Mouse (Mus musculus) cerebellum, adult (tissue): ENCODE results near the gene Gng2.
"Not testable (repeated sequence)": the region's sequence is repeated elsewhere in the genome, so short reads cannot be mapped to it uniquely, and the experiment has no call there.

Source experiments
- ATAC-seq: cut with Nextera tagmentation; 2 replicates; pipeline ENCODE4 v1.9.2; 2017; ENCODE audit warnings: mild to moderate bottlenecking, moderate library complexity, mixed read lengths; ENCODE audit not compliant: insufficient number of reproducible peaks, low FRiP score, low TSS enrichment

Gng2 gene

DNA sequence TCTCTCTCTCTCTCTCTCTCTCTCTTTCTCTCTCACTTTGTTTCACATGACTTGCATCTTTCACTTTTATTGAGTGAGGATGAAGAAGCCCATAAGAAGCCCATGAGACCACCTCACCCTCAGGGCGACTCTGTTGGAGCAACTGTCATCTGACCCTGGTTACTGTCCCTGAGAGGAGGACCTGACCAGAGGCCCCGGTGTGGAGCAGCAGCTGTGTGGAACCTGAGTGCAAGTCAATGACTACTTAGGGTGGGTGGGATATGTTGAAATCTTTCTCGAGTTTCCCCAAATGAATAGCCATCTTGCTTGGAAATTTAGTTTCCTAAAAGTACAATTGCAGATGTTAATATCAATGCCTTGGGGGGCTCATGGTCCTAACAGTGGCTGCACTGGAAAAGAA lies 34.7 kb downstream of the Gng2 start:
- no peak for ATAC-seq

DNA sequence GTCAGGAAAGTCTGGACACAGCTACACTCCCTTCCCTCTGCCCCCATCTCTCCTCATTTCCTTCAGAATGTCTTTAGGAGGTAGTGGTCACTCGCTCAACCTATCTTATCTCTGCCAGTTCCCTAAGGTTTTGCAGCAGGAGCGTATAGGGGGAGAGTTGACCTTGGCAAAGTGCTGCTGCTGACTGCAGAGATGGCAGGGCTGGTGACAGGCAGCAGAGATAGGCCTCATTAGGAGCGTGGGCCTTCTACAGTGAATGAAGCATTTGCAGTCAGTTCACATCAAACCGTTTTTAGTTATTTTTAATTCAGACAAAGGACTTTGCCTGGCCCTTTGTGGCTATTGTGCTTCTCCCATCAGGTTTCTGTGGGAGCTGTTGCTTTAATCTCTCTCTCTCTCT lies 35.1 kb downstream of the Gng2 start:
- ATAC-seq, result no peak

DNA sequence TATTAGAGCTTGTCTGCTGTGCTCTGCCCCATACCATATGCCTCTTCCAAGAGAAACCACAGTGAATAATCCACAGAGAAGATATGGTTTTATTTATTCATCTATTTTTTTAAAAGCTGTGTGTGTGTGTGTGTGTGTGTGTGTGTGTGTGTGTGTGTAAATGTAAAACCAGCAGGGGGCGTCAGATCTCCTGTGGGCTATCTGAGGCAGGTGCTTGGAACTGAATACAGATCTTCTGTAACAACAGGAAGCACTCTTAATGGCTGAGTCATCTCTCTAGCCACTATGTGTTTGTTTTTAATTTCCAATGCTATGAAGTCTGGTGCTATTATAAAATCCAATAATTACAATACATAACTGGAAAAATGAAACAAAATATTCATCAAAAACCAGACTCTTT lies 37.4 kb downstream of the Gng2 start:
- ATAC-seq, result no peak

DNA sequence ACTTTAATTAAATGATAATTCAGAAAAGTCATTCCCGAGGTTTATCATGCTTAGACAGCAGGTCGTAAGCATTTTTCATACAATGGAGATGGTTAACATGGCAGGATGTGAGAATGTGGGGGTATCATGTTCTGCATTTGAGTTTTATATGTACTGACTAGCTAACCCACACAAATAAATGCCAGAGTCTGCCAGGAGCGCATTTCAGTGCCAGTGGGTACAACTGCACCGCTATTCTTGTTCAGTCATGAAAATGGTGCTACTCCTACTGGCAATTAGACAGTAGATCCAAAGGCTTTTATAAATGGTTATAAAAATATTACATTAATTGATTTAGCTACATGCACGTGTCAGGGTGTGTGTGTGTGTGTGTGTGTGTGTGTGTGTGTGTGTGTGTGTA lies 38.9 kb downstream of the Gng2 start:
- no peak for ATAC-seq

DNA sequence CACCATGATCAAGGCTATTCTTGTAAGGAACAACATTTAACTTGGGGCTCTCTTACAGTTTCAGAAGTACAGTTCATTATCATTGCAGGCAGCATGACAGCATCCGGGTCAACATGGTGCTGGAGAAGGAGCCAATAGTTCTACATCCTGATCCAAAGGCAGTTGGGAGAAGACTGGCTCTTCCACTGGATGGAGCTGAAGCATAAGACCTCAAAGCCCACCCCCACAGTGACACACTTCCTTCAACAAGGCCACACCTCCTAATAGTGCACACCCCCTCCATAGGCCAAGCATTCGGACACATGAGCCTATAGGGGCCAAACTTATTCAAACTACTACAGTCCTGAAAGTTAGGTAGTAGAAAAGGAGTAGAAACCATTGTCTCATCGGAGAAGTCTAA lies 42.3 kb downstream of the Gng2 start:
- ATAC-seq, result no peak

DNA sequence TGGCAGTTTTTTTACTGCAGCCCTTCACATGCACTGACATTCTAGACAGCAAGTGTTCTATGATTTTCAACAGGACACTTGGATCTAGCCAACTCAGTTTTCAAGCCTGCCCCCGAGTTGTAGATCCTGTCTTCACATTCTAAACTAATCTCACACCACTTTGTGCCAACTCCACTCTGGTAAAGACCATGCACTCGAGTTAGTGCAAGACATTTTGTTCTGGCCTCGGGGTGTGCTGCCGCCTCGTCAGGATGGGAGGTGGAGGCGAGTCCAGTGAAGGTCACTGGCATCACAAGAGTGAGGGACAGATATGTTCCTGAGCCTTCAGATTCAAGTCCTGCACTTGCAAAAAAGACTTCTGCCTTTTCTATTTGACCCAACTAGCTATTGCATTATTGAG lies 44.1 kb downstream of the Gng2 start:
- no peak for ATAC-seq

DNA sequence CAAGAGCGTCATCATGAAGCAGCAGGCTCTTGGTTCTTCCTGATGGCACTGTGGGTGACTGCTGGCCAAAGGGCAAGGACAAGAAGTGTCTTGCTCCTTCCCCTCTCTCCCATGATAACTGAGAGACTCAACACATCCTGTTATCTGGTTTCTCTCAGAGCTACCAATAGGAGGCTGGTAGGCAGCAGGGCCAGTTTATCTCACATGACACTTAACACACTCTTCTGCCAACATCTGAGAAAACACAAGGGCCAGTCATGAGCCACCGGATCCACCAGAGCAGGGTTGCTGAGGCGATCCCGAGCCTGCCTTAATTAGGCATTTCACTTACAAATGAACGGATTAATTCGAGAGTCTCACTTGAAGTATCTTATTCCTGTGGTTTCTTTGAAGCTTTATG lies 49.5 kb downstream of the Gng2 start:
- no peak for ATAC-seq

DNA sequence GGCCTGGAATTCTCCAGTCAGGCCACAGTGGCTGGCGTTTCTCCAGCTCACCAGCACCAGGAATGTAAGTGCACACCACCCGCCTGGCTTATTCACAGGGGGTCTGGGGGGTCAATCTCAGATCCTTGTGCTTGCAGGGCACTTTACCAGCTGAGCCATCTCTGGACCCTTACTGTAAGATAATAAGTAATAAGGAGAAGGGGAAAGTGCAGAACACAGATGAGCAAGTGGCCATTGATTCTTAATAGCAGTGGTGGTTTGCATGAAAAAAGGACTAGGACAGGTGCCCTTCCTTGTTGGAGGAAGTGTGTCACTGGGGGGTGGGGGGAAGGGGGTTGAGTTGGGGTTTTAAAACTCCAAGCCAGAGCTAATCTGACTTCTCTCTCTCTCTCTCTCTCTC lies 50.3 kb downstream of the Gng2 start:
- ATAC-seq, result no peak; the same call in 1 of the 2 replicates

DNA sequence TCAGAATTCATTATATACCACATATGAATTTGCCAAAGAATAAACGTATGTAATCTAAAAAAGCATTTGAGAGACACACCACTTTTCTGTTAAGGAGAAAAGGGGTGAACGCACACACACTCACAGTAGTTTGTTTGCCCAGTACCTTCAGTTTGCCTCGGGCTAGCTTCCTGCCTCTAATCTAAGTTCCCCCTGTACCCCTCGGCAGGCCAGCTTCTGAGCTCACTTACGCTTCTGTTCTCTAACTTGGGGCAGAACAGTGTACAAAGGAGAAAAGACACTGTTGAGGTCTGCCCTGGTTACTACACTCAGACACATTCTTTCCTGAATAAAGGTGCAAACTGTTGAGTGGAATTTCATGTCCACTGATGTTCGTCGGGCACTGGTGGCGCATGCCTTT lies 51.1 kb downstream of the Gng2 start:
- no peak for ATAC-seq

DNA sequence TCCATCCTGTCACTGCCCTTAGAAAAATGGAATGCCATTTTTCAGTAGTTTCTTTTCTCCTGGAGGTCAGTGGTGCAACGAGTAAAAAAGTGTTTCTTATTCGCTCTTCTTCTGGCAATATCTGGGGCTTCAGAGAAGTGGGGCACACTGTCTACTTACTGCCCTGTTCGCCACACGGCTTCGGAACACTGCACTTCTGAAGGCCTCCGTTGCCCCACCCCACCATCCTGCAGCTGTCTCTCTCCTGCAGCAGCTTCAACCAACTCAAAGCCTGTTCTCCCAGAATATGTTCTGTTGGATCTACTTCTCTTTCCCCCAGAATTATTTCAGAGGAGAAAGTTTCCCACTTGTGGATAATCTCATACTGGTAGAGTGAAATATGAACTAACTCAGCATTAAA lies 52.3 kb downstream of the Gng2 start:
- no peak for ATAC-seq

DNA sequence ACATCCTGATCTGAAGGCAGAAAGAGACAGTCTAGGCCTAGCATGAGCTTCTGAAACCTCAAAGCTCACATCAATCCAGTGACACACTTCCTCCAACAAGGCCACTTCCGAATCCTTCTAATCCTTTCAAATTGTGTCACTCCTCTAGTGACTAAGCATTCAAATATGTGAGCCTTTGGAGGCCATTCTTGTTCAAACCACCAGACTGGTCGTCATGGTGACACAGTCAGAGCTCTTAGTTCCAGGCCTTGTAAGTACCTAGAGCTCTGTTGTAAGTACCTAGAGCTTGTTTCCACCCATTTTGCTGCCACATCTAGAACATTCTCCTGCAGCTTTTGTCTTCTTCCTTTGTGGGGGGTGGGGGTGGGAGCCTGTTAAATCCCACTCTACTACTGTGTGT lies 53.3 kb downstream of the Gng2 start:
- no peak for ATAC-seq

DNA sequence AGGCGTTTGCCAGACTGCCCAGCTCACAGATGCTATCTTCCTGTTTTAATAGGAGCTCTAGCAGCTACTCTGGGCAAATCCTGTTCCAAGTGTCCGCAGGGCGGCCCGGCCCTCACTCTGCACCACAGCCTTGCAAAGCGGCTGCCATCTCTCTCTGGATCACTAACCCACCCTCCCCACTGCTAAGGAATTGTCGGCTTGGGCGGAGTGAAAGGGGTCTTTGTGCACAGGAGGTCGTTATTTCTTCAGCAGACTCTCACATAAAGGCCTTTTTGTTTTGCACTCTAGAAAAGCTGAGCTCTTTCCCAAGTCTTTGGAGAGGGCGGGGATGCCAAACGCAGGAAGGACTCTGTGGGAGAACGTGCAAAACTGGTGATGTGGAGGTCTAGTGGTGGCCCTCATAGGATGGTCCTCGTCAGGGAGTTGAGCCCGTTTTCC lies 57.2 kb downstream of the Gng2 start:
- ATAC-seq, result no peak

DNA sequence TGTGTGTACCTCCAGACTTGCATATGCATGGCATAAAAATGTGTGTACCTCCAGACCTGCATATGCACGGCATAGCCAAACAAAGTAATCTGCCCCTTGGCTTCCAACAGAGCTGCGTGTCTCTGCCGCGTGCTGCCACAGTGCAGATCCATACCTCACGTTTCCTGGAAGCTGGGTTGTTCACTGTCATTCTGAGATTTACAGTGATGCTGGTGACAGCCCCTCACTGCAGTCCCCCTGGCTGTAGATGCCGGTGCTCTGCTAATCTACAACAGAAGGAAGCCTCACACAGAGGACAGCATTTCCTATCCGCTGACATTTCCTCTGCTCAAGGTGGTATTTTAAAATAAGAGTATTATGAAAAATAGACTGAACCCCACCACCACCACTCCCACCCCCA lies 57.6 kb downstream of the Gng2 start:
- no peak for ATAC-seq

DNA sequence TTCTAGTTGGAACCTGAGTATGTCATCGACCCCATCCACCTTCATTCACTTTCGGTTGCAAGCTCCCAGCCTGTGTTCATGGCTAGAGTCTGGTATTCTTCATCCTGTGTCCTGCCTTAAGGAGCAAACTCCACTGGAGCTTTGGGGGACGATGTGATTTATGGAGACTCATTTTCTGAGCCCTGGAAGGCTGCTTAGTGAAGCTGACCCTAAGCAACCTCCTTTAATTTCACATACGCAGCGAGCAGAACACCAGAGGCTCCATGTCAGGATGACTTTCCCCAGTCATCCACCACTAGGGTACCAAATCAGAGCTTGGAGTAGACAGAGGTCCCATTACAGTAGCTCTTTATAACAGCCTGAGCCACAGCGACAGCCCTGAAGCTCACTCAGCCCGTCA lies 59.9 kb downstream of the Gng2 start:
- no peak for ATAC-seq

DNA sequence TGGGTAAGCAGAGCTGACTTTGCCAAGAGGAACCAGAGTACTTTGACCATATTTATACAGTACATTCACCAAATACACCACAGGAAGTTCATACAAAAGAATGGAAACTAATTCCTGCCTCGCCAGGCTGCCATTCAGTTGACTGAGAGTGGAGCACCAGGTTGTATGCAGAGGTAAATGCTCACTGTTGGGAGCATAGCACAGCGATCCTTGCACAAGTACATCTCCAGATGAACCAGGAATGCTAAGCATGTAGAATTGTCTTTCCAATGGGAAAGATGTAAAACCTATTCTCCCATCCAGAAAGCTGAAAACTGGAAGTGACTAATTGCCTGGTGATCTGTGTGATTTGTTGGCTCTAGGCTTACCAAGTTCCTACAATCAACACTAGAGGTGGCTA lies 61.1 kb downstream of the Gng2 start:
- ATAC-seq, result no peak

DNA sequence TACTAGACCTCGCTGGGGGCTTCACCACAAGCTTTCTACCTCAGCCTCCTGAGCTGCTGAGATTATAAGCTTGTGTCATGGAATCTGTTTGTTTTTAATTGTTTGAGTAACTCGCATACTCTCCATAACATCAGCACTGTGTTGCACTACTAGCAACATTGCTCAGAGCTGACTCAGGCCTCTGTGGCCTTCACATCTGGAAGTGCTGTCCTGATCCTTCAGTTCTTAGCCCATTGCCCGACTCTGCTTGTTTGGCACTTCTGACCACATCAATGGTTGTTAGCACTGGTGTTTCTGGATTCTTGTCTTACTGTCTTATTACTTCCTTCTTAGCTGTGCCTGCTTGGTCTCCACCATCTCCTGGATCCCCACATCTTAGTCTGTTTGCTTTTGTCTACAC lies 64.5 kb downstream of the Gng2 start:
- ATAC-seq, result no peak

DNA sequence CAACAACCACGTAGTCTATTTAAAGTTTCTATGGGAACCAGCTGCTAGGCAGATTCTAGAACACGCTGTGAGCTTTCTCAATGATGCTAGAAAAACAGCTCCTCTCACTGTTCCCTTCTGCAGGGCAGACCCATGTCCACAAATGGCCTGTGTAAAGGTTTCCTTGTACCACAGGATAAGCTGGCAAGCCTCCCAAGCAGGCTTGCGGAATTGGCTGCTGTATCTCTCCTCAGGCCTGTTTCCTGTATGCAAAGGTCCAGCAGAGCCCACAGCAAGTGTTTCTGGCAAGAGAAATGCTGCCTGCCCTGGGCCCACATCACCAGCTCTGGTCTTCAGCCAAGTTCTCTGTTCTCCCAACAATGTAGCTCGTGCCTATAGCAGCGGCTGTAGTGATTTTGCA lies 71.8 kb downstream of the Gng2 start:
- ATAC-seq, result peak; percentile 90

DNA sequence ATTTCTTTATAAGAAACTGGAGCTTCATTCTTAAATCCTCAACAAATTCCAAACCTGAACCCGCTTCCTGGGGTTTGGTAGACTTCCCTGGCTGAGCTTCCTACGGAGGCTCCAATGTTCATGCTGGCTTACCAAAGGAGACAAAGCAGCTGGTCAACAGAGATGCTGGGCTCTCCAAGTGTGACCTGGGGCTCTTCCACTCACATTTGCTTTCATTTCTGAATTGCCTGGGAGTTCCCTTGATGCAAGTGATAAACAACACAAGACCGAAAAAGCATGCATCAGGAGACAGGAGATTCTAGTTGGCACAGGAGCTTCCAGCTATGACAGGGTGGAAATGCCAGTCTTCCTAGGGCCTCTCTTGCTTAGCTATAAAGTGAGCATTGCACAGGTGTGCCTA lies 72.6 kb downstream of the Gng2 start:
- ATAC-seq, result peak; percentile 38

DNA sequence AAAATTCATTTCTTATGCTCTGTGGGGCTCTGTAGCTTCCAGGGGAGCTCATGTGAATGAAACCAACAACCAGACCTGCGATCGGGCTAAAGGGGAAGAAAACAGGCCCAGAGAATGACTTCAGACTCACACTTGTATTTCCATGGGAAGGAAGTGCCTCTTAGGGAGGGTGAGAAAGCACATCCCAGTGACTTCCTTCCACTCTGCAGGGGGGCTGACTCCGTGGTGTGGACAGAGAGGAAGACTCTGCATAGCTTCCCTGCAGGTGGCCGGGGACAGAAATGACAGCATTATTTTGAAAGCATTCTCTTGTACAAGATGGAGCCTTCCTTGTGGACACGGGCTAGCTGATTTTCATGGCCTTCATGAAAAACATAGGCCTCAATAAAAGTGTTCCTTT lies 73.4 kb downstream of the Gng2 start:
- ATAC-seq, result no peak

DNA sequence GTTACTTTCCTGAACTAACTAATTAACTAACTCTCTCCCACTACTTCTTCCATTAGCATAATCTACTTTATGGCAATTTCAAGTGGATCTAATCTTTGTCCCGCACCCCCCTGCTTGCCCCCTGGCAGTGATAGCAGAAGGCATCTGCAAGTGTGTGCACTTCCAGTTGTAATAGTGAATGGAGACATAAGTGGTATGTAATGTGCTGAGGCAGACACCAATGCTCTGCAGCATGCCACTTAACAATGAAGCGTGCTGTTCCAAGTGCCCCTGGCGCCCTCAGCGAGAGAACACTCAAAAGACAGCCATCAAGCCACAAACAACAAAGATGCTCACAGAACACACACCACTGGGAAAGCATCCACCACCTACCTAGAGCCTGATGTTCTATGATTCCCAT lies 76.9 kb downstream of the Gng2 start:
- ATAC-seq, result no peak

DNA sequence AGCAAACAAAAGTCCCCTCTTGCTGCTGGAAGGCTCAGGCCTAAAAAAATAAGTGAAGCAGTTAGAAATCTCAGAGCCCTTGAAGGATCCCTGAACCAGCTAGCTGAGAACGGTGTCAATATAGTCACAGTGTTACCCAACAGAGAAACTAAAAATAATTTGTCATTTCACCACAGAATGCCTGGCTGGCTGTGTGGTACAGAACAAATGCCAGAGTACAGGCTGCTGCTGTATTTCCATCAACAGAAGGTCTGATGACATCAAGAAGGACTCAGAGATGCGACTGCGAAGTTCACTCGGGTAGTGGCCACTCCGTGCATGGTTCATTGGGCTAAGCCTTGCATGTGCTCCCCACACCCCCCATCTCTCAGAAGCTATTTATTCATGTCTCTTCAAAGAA lies 89.9 kb downstream of the Gng2 start:
- no peak for ATAC-seq

DNA sequence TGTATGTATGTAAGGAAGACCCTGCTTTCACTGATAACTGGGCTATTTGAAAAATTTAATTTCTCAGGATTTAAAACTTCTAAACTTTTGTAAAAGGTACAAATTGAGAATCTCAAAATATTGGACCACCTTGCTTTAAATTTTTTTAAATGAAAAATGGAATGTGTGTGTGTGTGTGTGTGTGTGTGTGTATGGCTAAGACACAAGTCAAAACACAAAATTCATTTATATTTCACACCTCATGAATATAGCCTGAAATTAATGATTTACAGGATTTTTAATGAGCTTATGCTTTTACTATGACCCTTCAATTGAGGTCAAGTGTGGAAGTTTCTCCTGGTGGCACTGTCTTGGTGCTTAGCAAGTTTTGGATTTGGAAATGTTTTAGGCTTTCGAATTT lies 93.0 kb downstream of the Gng2 start:
- not testable (repeated sequence) for ATAC-seq

DNA sequence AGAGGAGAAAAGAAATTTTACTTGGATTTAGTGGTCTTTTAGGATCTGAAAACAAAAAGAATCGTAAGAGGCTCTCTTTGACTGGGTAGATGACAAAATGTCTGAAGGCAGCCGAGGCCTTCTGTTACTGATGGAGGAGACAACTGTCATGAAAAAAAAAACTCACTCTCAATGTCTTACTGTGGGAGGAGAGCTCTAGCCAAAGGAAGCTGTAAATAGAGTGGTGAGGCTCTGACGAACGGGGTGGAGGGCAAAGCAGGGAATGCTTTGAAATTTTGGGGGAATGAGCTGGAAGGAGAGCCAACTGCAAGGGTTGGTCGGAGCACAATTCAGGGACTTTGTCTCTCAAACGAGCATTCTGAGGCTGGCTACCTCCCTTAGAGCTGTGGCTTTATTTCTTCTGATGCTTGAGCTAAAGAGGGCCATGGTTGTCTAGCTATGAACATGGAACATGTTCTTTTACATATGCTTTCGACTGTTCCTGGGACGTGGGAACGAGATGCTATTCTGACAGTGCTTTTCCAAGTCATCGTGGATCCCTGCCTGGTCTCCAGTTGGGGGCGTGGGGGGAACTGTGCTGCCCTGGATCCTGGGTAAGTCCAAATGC lies 103.1 kb downstream of the Gng2 start:
- ATAC-seq, result no peak
